Mouse (Mus musculus): Measurements from ENCODE around the gene Bid.

DNA sequence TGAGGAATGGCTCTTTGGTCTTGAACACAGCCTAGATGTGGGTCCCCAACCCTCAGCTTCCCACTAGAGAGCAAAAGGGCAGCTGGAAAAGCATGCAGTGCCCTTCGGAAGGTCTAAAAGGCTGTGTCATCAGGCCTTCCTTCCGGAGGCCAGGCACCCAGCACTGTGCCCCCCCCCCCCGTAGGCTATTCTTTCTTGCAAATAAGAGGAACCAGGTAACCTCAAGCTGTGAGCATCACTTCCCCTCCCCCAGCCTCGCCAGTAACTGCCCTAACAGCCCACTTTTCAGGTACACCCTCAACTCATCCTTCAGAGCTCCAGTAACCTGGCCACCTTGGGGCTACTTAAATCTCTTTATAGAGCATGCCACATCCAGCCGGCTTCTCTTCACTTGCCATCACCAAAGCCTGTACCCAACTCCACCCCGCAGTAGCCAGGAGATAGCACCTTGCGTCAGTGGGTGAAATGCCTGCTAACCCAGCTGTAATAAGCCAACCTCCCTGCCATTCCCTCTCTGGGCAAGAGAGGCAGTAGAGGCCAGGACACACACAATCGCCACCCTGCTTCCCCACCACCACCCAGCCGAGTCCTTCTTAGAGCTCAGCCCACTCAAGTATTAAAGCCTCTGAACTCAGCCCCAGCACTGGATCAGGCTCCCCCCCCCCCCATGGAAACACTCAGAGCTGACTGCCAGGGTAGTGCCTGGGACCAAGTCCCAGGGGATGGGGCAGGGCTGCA is 1.6 kb downstream of the Bid start:
- TF ChIP-seq CTCF (IDR thresholded peaks at IDR 0.05) (peak; percentile 66), EP300 (IDR thresholded peaks at IDR 0.05) (no peak)
